Mouse (Mus musculus): ENCODE data around the gene Spata21. TPM values are rescaled to one million over a fixed set of nuclear protein-coding genes. Genes with fewer than 3 reads are reported as not detected.
A peak's percentile ranks its signal among the peaks of the same experiment; 100 is the strongest.

Spata21 gene
- polyA plus RNA-seq, 1 experiment from 2014 or later = not detected

GRCm38 (mm10) chr4:141157485-141157884 lies 69.4 kb downstream of the Spata21 start:
- H3K36me3 ChIP-seq (replicated peaks; ENCODE audit: control insufficient read depth, insufficient read depth, low read depth, low read length) = no peaks in the 10 kb centered on the region
- H3K27me3 ChIP-seq (ENCODE audit: control insufficient read depth, insufficient read depth, low read length) = no peaks in the 10 kb centered on the region
- H3K4me1 ChIP-seq (ENCODE audit: control insufficient read depth, insufficient read depth, low read length) = no peaks in the 10 kb centered on the region; the same call in 1 of the 2 replicates
- WGBS = 85% methylated on average over 4 of the region's 4 CpGs
- H3K27ac ChIP-seq (replicated peaks; ENCODE audit: low read depth, low read length) = no peak overlapping the region
- no peak for ATAC-seq (replicated peaks; ENCODE audit: insufficient number of reproducible peaks, low FRiP score, low TSS enrichment, low read depth)
- H3K9ac ChIP-seq (replicated peaks; ENCODE audit: low read length) = no peak overlapping the region
- H3K9me3 ChIP-seq (replicated peaks; ENCODE audit: control insufficient read depth, low read length) = no peaks in the 10 kb centered on the region
- H3K4me3 ChIP-seq (ENCODE audit: low read depth, low read length) = no peak overlapping the region
- H3K4me2 ChIP-seq (ENCODE audit: low read depth, low read length) = no peak overlapping the region
- no peak for DNase-seq (ENCODE audit: low spot score)

- Histone ChIP-seq H3K4me1 (ENCODE audit: control insufficient read depth, insufficient read depth, low read length) (no peaks in the 10 kb centered on the region; the same call in 1 of the 2 replicates), H3K27me3 (ENCODE audit: control insufficient read depth, insufficient read depth, low read length) (no peaks in the 10 kb centered on the region), H3K9me3 (replicated peaks; ENCODE audit: control insufficient read depth, low read length) (no peaks in the 10 kb centered on the region), H3K4me2 (ENCODE audit: low read depth, low read length) (no peak overlapping the region), H3K27ac (replicated peaks; ENCODE audit: low read depth, low read length) (no peak overlapping the region), H3K4me3 (ENCODE audit: low read depth, low read length) (no peak overlapping the region), H3K36me3 (replicated peaks; ENCODE audit: control insufficient read depth, insufficient read depth, low read depth, low read length) (no peaks in the 10 kb centered on the region), H3K9ac (replicated peaks; ENCODE audit: low read length) (no peak overlapping the region)
- DNase-seq (ENCODE audit: low spot score) (no peak), ATAC-seq (replicated peaks; ENCODE audit: insufficient number of reproducible peaks, low FRiP score, low TSS enrichment, low read depth) (no peak)
- 86% methylated on average over 2 of the region's 2 CpGs for WGBS
These were observed 70.5 kb downstream of the Spata21 start for GRCm38 (mm10) chr4:141158609-141159008.

GRCm38 (mm10) chr4:141159093-141159492 lies 71.0 kb downstream of the Spata21 start:
- Histone ChIP-seq H3K36me3 (replicated peaks; ENCODE audit: control insufficient read depth, insufficient read depth, low read depth, low read length) (no peaks in the 10 kb centered on the region), H3K9me3 (replicated peaks; ENCODE audit: control insufficient read depth, low read length) (no peaks in the 10 kb centered on the region), H3K9ac (replicated peaks; ENCODE audit: low read length) (no peak overlapping the region), H3K27ac (replicated peaks; ENCODE audit: low read depth, low read length) (no peak overlapping the region), H3K4me1 (ENCODE audit: control insufficient read depth, insufficient read depth, low read length) (no peaks in the 10 kb centered on the region; the same call in 1 of the 2 replicates), H3K4me3 (ENCODE audit: low read depth, low read length) (no peak overlapping the region), H3K4me2 (ENCODE audit: low read depth, low read length) (no peak overlapping the region), H3K27me3 (ENCODE audit: control insufficient read depth, insufficient read depth, low read length) (no peaks in the 10 kb centered on the region)
- no peak for DNase-seq (ENCODE audit: low spot score)
- 50% methylated on average over 11 of the region's 11 CpGs for WGBS
- 0 out of 2 replicates have a peak, but pooled peaks have one; percentile 9 for ATAC-seq (replicated peaks; ENCODE audit: insufficient number of reproducible peaks, low FRiP score, low TSS enrichment, low read depth)

GRCm38 (mm10) chr4:141159666-141160065 lies 71.5 kb downstream of the Spata21 start:
- WGBS = 52% methylated on average over 5 of the region's 5 CpGs
- Histone ChIP-seq H3K4me2 (ENCODE audit: low read depth, low read length) (no peak overlapping the region), H3K9ac (replicated peaks; ENCODE audit: low read length) (no peak overlapping the region), H3K36me3 (replicated peaks; ENCODE audit: control insufficient read depth, insufficient read depth, low read depth, low read length) (no peaks in the 10 kb centered on the region), H3K9me3 (replicated peaks; ENCODE audit: control insufficient read depth, low read length) (no peaks in the 10 kb centered on the region; the same call in 1 of the 2 replicates), H3K4me3 (ENCODE audit: low read depth, low read length) (no peak overlapping the region), H3K27ac (replicated peaks; ENCODE audit: low read depth, low read length) (no peak overlapping the region), H3K4me1 (ENCODE audit: control insufficient read depth, insufficient read depth, low read length) (no peaks in the 10 kb centered on the region; the same call in 1 of the 2 replicates), H3K27me3 (ENCODE audit: control insufficient read depth, insufficient read depth, low read length) (no peaks in the 10 kb centered on the region)
- ATAC-seq (replicated peaks; ENCODE audit: insufficient number of reproducible peaks, low FRiP score, low TSS enrichment, low read depth) (no peak), DNase-seq (ENCODE audit: low spot score) (peak; percentile 7)

GRCm38 (mm10) chr4:141160193-141160592 lies 72.1 kb downstream of the Spata21 start:
- no peaks in the 10 kb centered on the region for H3K27me3 ChIP-seq (ENCODE audit: control insufficient read depth, insufficient read depth, low read length)
- no peak overlapping the region for H3K4me2 ChIP-seq (ENCODE audit: low read depth, low read length)
- ATAC-seq (replicated peaks; ENCODE audit: insufficient number of reproducible peaks, low FRiP score, low TSS enrichment, low read depth) (no peak), DNase-seq (ENCODE audit: low spot score) (no peak)
- no peak overlapping the region for H3K9ac ChIP-seq (replicated peaks; ENCODE audit: low read length)
- no peak overlapping the region for H3K27ac ChIP-seq (replicated peaks; ENCODE audit: low read depth, low read length)
- no peak overlapping the region for H3K4me3 ChIP-seq (ENCODE audit: low read depth, low read length)
- no peaks in the 10 kb centered on the region; the same call in 1 of the 2 replicates for H3K9me3 ChIP-seq (replicated peaks; ENCODE audit: control insufficient read depth, low read length)
- no peaks in the 10 kb centered on the region for H3K4me1 ChIP-seq (ENCODE audit: control insufficient read depth, insufficient read depth, low read length)
- no peaks in the 10 kb centered on the region for H3K36me3 ChIP-seq (replicated peaks; ENCODE audit: control insufficient read depth, insufficient read depth, low read depth, low read length)
- WGBS = 88% methylated on average over 4 of the region's 4 CpGs

GRCm38 (mm10) chr4:141161699-141162208 lies 73.6 kb downstream of the Spata21 start:
- ATAC-seq (replicated peaks; ENCODE audit: insufficient number of reproducible peaks, low FRiP score, low TSS enrichment, low read depth) (no peak), DNase-seq (ENCODE audit: low spot score) (no peak)
- WGBS = 98% methylated on average over 6 of the region's 6 CpGs

More at GRCm38 (mm10) chr4:141161699-141162208, 73.6 kb downstream of the Spata21 start:
- Histone ChIP-seq H3K4me3 (ENCODE audit: low read depth, low read length) (no peak overlapping the region), H3K4me1 (ENCODE audit: control insufficient read depth, insufficient read depth, low read length) (no peaks in the 10 kb centered on the region), H3K9ac (replicated peaks; ENCODE audit: low read length) (no peak overlapping the region), H3K27ac (replicated peaks; ENCODE audit: low read depth, low read length) (no peak overlapping the region), H3K27me3 (ENCODE audit: control insufficient read depth, insufficient read depth, low read length) (no peaks in the 10 kb centered on the region), H3K4me2 (ENCODE audit: low read depth, low read length) (no peak overlapping the region), H3K9me3 (replicated peaks; ENCODE audit: control insufficient read depth, low read length) (no peaks in the 10 kb centered on the region; the same call in 1 of the 2 replicates), H3K36me3 (replicated peaks; ENCODE audit: control insufficient read depth, insufficient read depth, low read depth, low read length) (no peaks in the 10 kb centered on the region)

Other genes with a start within 250 kb of the Spata21 start
- gene Padi1, start 242.6 kb upstream of the Spata21 start, polyA plus RNA-seq (2014; fragmentation: Nextera tagmentation; extraction: Ambion mirVana) = 0.07 and 0.13 TPM in 2 replicates
- gene Padi2, start 182.0 kb upstream of the Spata21 start, polyA plus RNA-seq (2014; fragmentation: Nextera tagmentation; extraction: Ambion mirVana) = 2.4 and 2.5 TPM in 2 replicates
- gene Sdhb, start 127.1 kb upstream of the Spata21 start, polyA plus RNA-seq (2014; fragmentation: Nextera tagmentation; extraction: Ambion mirVana) = 428 and 430 TPM in 2 replicates
- 19.8 and 26.1 TPM in 2 replicates for gene Atp13a2, start 101.5 kb upstream of the Spata21 start, polyA plus RNA-seq (2014; fragmentation: Nextera tagmentation; extraction: Ambion mirVana)
- gene Mfap2, start 77.9 kb upstream of the Spata21 start, polyA plus RNA-seq (2014; fragmentation: Nextera tagmentation; extraction: Ambion mirVana) = 409 and 469 TPM in 2 replicates
- 6.8 and 7.5 TPM in 2 replicates for gene Crocc, start 27.8 kb upstream of the Spata21 start, polyA plus RNA-seq (2014; fragmentation: Nextera tagmentation; extraction: Ambion mirVana)
- gene Necap2, start 10.0 kb upstream of the Spata21 start, polyA plus RNA-seq (2014; fragmentation: Nextera tagmentation; extraction: Ambion mirVana) = 57.0 and 64.9 TPM in 2 replicates
- gene Szrd1, start 51.4 kb downstream of the Spata21 start, polyA plus RNA-seq (2014; fragmentation: Nextera tagmentation; extraction: Ambion mirVana) = 36.3 and 36.6 TPM in 2 replicates
- gene Fbxo42, start 59.6 kb downstream of the Spata21 start, polyA plus RNA-seq (2014; fragmentation: Nextera tagmentation; extraction: Ambion mirVana) = 23.7 and 25.2 TPM in 2 replicates
- gene Rsg1, start 125.6 kb downstream of the Spata21 start, polyA plus RNA-seq (2014; fragmentation: Nextera tagmentation; extraction: Ambion mirVana) = 6.2 and 6.8 TPM in 2 replicates
- gene Arhgef19, start 151.2 kb downstream of the Spata21 start, polyA plus RNA-seq (2014; fragmentation: Nextera tagmentation; extraction: Ambion mirVana) = 5.8 and 6.1 TPM in 2 replicates
- gene Epha2, start 212.9 kb downstream of the Spata21 start, polyA plus RNA-seq (2014; fragmentation: Nextera tagmentation; extraction: Ambion mirVana) = 1.0 and 1.4 TPM in 2 replicates